Mouse (Mus musculus): ENCODE results near the gene Ipo11. TPM values are rescaled to one million over a fixed set of nuclear protein-coding genes. Genes with fewer than 3 reads are reported as not detected.

The Ipo11 gene
- 5.4 and 17.2 TPM in 2 replicates for polyA plus RNA-seq (2012; ENCODE audit: low replicate concordance)

DNA sequence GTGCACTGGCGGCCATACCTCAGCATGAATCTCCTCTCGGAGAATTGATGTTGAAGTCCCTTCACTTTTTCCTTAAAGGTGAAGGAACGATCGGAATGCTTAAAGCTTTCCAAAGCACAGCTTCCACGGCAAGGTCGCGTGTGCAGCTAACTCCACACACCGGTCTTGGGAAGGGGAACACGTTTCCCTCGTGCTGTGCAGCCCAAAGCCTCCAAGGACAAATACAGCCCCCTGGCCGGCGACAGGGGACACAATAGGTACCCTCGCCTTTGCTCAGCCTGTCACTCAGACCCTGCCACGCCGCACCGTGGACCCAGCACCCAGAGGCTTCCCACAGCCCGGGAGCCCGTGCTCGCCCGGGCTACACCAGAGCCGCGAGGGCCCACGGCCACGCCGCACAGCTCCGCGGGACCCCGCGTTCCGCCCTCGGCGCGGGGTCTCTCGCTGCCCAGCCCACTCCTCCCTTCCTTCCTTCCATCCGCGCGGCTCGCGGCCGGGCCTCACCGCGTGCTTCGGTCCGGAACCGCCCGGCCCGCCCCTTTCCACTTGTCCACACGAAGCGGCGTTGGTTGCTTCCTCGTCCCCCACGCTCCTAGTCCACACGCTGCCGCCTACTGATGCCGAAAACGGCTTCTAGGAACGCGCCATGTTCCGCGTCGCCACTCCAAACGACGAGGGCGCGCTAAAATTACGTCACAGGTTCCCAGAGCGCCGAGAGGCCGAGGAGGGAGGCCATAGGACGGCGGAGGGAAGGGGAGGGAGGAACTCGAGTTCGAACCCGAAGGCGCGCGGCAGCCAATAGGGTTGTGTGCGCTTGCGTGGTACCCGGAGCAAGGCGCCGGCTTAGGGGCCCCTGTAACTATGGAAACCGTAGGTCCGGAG is at the start of gene Ipo11:
Gene Ipo11, minus strand, starts transcription at position 703 of the 882 bp plus-strand sequence.

DNA sequence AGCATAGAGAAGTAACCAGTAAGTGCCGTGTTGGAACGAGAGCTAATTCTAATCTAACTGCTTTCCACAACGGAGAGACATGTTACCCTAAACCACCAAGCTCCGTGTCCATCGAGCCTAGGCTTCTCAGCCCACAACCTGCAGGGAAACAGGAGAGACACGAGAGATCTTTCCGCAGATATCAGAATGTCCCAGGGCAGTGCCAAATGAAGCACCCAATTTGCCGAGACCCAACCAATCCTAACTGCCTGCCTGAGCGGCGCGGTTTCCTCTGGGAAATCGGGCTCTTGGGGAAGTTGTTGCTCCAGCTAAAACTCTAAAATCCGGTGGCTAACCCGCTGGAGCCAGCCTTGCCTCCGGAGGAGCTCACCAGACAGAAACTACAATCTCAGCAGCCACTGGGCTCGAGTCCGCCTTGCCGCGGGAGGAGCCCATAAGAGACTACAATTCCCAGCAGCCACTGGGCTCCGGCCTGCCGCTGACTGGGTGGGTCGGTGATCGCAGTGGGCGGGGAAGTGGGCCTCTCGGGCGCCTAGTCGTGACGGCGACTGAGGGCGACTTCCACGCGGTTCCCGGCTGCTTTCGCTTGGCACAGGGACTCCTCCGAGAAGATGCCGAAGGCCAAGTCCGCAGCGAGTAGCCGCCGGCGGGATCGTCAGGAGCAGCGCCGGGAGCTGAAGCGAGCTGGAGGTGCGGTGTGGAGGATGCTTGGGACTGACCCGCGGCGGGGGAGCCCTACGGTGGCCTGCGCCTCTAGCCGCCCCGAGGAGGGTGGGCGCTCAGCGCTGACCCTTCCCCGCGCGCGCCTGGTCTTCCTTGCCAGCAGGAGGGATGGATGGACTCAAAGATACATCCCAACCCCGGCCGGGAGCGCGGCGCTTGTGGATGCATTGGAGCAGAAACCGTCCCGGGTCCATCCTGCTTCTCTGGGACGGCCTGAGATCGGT is 10.1 kb upstream of the Ipo11 start, which contains the start of gene Dimt1:
Gene Dimt1, plus strand, starts transcription at position 534 of the 947 bp plus-strand sequence.

Other genes starting within 250 kb of the Ipo11 start
- 26.0 and 34.6 TPM in 2 replicates for gene Dimt1, start 10.2 kb upstream of the Ipo11 start, polyA plus RNA-seq (2012; ENCODE audit: low replicate concordance)
- 3.6 and 16.2 TPM in 2 replicates for gene Kif2a, start 85.2 kb upstream of the Ipo11 start, polyA plus RNA-seq (2012; ENCODE audit: low replicate concordance)

Measured in leukemia stem cell, adult 10-12 weeks (primary cell).